Mouse (Mus musculus): ENCODE data around the gene Cdk11b. TPM values are rescaled to one million over a fixed set of nuclear protein-coding genes. Genes with fewer than 3 reads are reported as not detected.

The Cdk11b gene
- polyA plus RNA-seq, 1 experiment = 113 TPM

- Histone ChIP-seq H3K4me3 (ENCODE audit: low read depth, low read length) (no peak overlapping the region), H3K9ac (ENCODE audit: low read depth, poor library complexity, severe bottlenecking) (no peak overlapping the region), H3K27ac (ENCODE audit: insufficient read depth, low read length) (no peak overlapping the region), H3K27me3 (ENCODE audit: control insufficient read depth, insufficient read depth, low read length, poor library complexity, severe bottlenecking) (no peaks in the 10 kb centered on the region), H3K36me3 (ENCODE audit: control insufficient read depth, insufficient read depth, low read length, poor library complexity, severe bottlenecking) (peaks cover 12% of the 10 kb centered on the region), H3K9me3 (replicated peaks; ENCODE audit: control insufficient read depth, insufficient read depth, low read length, poor library complexity, severe bottlenecking) (no peaks in the 10 kb centered on the region), H3K4me1 (ENCODE audit: control insufficient read depth, insufficient read depth, low read length) (no peaks in the 10 kb centered on the region)
- TF ChIP-seq EP300 (IDR thresholded peaks at IDR 0.05; ENCODE audit: insufficient read depth, low read depth, low read length) = no peak
- no peak for TF ChIP-seq CTCF (IDR thresholded peaks at IDR 0.05; ENCODE audit: low read depth, low read length)
- TF ChIP-seq POLR2A (IDR thresholded peaks at IDR 0.05; ENCODE audit: insufficient read depth, low read length) = no peak
Observed at GRCm38 (mm10) chr4:155578336-155579125, 46.1 kb upstream of the Cdk11b start.

DNA sequence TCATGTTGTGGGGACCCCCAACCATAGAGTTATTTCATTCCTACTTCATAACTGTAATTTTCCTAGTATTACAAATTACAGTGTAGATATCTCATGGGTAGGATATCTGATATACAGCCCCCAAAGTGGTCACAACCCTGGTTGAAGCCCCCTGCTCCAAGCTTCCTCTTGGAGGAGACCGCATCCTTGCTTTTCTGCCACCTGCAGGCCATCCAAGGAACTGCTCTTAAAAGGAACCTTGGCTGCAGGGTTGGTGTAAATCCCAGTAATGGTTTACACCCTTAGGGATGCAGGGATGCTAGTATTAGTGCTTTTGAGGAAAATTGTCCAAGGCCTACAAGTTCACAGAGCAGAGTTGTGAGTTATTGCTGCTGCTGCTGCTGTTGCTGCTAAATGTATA lies 44.2 kb upstream of the Cdk11b start:
- Histone ChIP-seq H3K9ac (ENCODE audit: low read depth, poor library complexity, severe bottlenecking) (no peak overlapping the region), H3K4me1 (ENCODE audit: control insufficient read depth, insufficient read depth, low read length) (no peaks in the 10 kb centered on the region), H3K36me3 (ENCODE audit: control insufficient read depth, insufficient read depth, low read length, poor library complexity, severe bottlenecking) (peaks cover 24% of the 10 kb centered on the region), H3K27me3 (ENCODE audit: control insufficient read depth, insufficient read depth, low read length, poor library complexity, severe bottlenecking) (no peaks in the 10 kb centered on the region), H3K4me3 (ENCODE audit: low read depth, low read length) (no peak overlapping the region), H3K27ac (ENCODE audit: insufficient read depth, low read length) (no peak overlapping the region), H3K9me3 (replicated peaks; ENCODE audit: control insufficient read depth, insufficient read depth, low read length, poor library complexity, severe bottlenecking) (no peaks in the 10 kb centered on the region)
- TF ChIP-seq POLR2A (IDR thresholded peaks at IDR 0.05; ENCODE audit: insufficient read depth, low read length) (no peak), EP300 (IDR thresholded peaks at IDR 0.05; ENCODE audit: insufficient read depth, low read depth, low read length) (no peak), CTCF (IDR thresholded peaks at IDR 0.05; ENCODE audit: low read depth, low read length) (peak; percentile 61)

GRCm38 (mm10) chr4:155582279-155582905 lies 42.3 kb upstream of the Cdk11b start:
- Histone ChIP-seq H3K27ac (ENCODE audit: insufficient read depth, low read length) (no peak overlapping the region), H3K4me3 (ENCODE audit: low read depth, low read length) (no peak overlapping the region), H3K9me3 (replicated peaks; ENCODE audit: control insufficient read depth, insufficient read depth, low read length, poor library complexity, severe bottlenecking) (no peaks in the 10 kb centered on the region), H3K36me3 (ENCODE audit: control insufficient read depth, insufficient read depth, low read length, poor library complexity, severe bottlenecking) (peaks cover 26% of the 10 kb centered on the region), H3K9ac (ENCODE audit: low read depth, poor library complexity, severe bottlenecking) (no peak overlapping the region), H3K27me3 (ENCODE audit: control insufficient read depth, insufficient read depth, low read length, poor library complexity, severe bottlenecking) (no peaks in the 10 kb centered on the region), H3K4me1 (ENCODE audit: control insufficient read depth, insufficient read depth, low read length) (no peaks in the 10 kb centered on the region)
- no peak for TF ChIP-seq EP300 (IDR thresholded peaks at IDR 0.05; ENCODE audit: insufficient read depth, low read depth, low read length)
- no peak for TF ChIP-seq POLR2A (IDR thresholded peaks at IDR 0.05; ENCODE audit: insufficient read depth, low read length)

GRCm38 (mm10) chr4:155589356-155589755 lies 35.3 kb upstream of the Cdk11b start:
- Histone ChIP-seq H3K36me3 (ENCODE audit: control insufficient read depth, insufficient read depth, low read length, poor library complexity, severe bottlenecking) (peaks cover 17% of the 10 kb centered on the region; the same call in 1 of the 2 replicates), H3K4me1 (ENCODE audit: control insufficient read depth, insufficient read depth, low read length) (no peaks in the 10 kb centered on the region)

GRCm38 (mm10) chr4:155591012-155591719 lies 33.5 kb upstream of the Cdk11b start:
- Histone ChIP-seq H3K9me3 (replicated peaks; ENCODE audit: control insufficient read depth, insufficient read depth, low read length, poor library complexity, severe bottlenecking) (no peaks in the 10 kb centered on the region), H3K27me3 (ENCODE audit: control insufficient read depth, insufficient read depth, low read length, poor library complexity, severe bottlenecking) (no peaks in the 10 kb centered on the region), H3K9ac (ENCODE audit: low read depth, poor library complexity, severe bottlenecking) (no peak overlapping the region), H3K4me1 (ENCODE audit: control insufficient read depth, insufficient read depth, low read length) (no peaks in the 10 kb centered on the region), H3K36me3 (ENCODE audit: control insufficient read depth, insufficient read depth, low read length, poor library complexity, severe bottlenecking) (0 out of 2 replicates have a peak, but pooled peaks cover 8% of the 10 kb centered on the region), H3K4me3 (ENCODE audit: low read depth, low read length) (no peak overlapping the region), H3K27ac (ENCODE audit: insufficient read depth, low read length) (no peak overlapping the region)
- TF ChIP-seq POLR2A (IDR thresholded peaks at IDR 0.05; ENCODE audit: insufficient read depth, low read length) = no peak
- TF ChIP-seq EP300 (IDR thresholded peaks at IDR 0.05; ENCODE audit: insufficient read depth, low read depth, low read length) = no peak
- no peak for TF ChIP-seq CTCF (IDR thresholded peaks at IDR 0.05; ENCODE audit: low read depth, low read length)

More at GRCm38 (mm10) chr4:155589356-155589755, 35.3 kb upstream of the Cdk11b start:
- Histone ChIP-seq H3K9me3 (replicated peaks; ENCODE audit: control insufficient read depth, insufficient read depth, low read length, poor library complexity, severe bottlenecking) (no peaks in the 10 kb centered on the region), H3K4me3 (ENCODE audit: low read depth, low read length) (no peak overlapping the region), H3K27me3 (ENCODE audit: control insufficient read depth, insufficient read depth, low read length, poor library complexity, severe bottlenecking) (no peaks in the 10 kb centered on the region), H3K27ac (ENCODE audit: insufficient read depth, low read length) (no peak overlapping the region), H3K9ac (ENCODE audit: low read depth, poor library complexity, severe bottlenecking) (no peak overlapping the region)
- TF ChIP-seq EP300 (IDR thresholded peaks at IDR 0.05; ENCODE audit: insufficient read depth, low read depth, low read length) (no peak), CTCF (IDR thresholded peaks at IDR 0.05; ENCODE audit: low read depth, low read length) (no peak), POLR2A (IDR thresholded peaks at IDR 0.05; ENCODE audit: insufficient read depth, low read length) (no peak)
